Mouse (Mus musculus) forebrain, embryonic 15.5 days (tissue): ENCODE data around the gene Mlec. TPM values are rescaled to one million over a fixed set of nuclear protein-coding genes. Genes with fewer than 3 reads are reported as not detected.
A peak's percentile ranks its signal among the peaks of the same experiment; 100 is the strongest.

Experiments
- ATAC-seq: fragments of 200-750 bp; cut with Nextera tagmentation; replicated peaks from 2 replicates; pipeline ENCODE4 v1.8.0; 2017; ENCODE audit warnings: mild to moderate bottlenecking, moderate TSS enrichment, moderate library complexity
- H3K27ac ChIP-seq: fragments of 300-500 bp; sonication (generic); replicated peaks from 2 replicates; pipeline ENCODE4 v1.5.1; 2015; ENCODE audit warnings: mild to moderate bottlenecking, inconsistent platforms
- H3K27me3 ChIP-seq: fragments of 300-500 bp; sonication (generic); 2 replicates; pipeline ENCODE4 v1.6.1; 2015; ENCODE audit warnings: inconsistent platforms
- H3K36me3 ChIP-seq: fragments of 300-500 bp; sonication (generic); 2 replicates; pipeline ENCODE4 v1.6.1; 2015; ENCODE audit warnings: mild to moderate bottlenecking, inconsistent platforms
- H3K4me1 ChIP-seq: fragments of 300-500 bp; sonication (generic); 2 replicates; pipeline ENCODE4 v1.6.1; 2015; ENCODE audit warnings: inconsistent platforms
- H3K4me2 ChIP-seq: fragments of 300-500 bp; sonication (generic); replicated peaks from 2 replicates; pipeline ENCODE4 v1.6.1; 2015; ENCODE audit warnings: mild to moderate bottlenecking, inconsistent platforms
- H3K4me3 ChIP-seq: fragments of 300-500 bp; sonication (generic); 2 replicates; pipeline ENCODE4 v1.5.1; 2015; ENCODE audit warnings: mild to moderate bottlenecking, inconsistent platforms
- H3K9ac ChIP-seq: fragments of 300-500 bp; sonication (generic); replicated peaks from 2 replicates; pipeline ENCODE4 v1.6.1; 2015; ENCODE audit warnings: mild to moderate bottlenecking, inconsistent platforms
- H3K9me3 ChIP-seq: fragments of 300-500 bp; sonication (generic); 2 replicates; pipeline ENCODE4 v1.6.1; 2016; ENCODE audit warnings: inconsistent platforms
- WGBS: fragments of 180-500 bp; shearing (Covaris S2); methylation state at CpG from one replicate; pipeline ENCODE4 v1.1.7; 2015; ENCODE audit warnings: mixed read lengths; 5-methylcytosine and 5-hydroxymethylcytosine counted together
- polyA plus RNA-seq: library from polyadenylated mRNA; unstranded; fragments of >200 nt; fragmentation: Nextera tagmentation; extraction: Ambion mirVana; gene quantifications from 2 replicates; pipeline ENCODE4 v1.2.1, GENCODE M21; 2015

Gene Mlec
- polyA plus RNA-seq, 1 experiment from 2014 or later = 22.7 TPM

DNA sequence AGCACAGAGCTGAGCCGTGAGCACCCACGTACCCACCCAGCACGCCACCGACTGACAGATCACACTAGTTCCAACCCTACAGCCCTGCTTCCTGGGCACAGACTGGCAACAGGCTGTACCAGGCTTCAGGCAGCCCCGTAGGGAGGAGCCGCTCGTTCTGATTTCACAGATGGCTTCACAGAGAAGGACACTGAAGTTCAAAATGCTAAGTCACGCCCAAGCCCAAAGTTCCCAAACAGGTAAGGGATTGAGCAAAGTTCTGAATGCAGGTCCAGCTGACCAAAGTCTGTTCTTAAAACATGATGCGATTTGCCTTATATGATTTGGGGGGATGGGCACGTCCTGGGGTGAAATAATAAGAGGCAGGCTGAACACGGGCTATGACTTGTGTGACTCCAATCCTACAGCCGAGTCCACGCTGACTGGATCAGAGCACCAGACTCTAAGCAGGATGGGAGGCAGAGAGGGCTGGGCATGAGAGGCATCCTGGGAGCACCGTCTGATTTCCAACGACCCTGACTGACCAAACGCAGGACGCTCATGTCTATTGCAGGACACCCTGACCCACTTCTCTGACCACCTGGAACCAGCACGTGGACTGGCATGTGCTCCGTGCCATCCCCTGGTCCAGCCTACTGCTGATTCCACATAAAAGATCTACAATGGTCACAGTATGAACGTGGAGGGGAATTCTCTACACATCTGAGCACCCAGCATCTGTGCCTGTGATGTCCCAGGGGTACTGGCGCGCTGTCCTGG is 30.4 kb downstream of the Mlec start:
- H3K4me3 ChIP-seq = no peak overlapping the region
- no peak overlapping the region for H3K9ac ChIP-seq
- no peak overlapping the region for H3K4me2 ChIP-seq
- no peaks in the 10 kb centered on the region for H3K27me3 ChIP-seq
- H3K9me3 ChIP-seq = no peaks in the 10 kb centered on the region
- 90% methylated on average over 22 of the region's 22 CpGs for WGBS
- no peak overlapping the region for H3K27ac ChIP-seq
- peaks cover 37% of the 10 kb centered on the region for H3K36me3 ChIP-seq
- peaks cover 15% of the 10 kb centered on the region for H3K4me1 ChIP-seq
- ATAC-seq = no peak

DNA sequence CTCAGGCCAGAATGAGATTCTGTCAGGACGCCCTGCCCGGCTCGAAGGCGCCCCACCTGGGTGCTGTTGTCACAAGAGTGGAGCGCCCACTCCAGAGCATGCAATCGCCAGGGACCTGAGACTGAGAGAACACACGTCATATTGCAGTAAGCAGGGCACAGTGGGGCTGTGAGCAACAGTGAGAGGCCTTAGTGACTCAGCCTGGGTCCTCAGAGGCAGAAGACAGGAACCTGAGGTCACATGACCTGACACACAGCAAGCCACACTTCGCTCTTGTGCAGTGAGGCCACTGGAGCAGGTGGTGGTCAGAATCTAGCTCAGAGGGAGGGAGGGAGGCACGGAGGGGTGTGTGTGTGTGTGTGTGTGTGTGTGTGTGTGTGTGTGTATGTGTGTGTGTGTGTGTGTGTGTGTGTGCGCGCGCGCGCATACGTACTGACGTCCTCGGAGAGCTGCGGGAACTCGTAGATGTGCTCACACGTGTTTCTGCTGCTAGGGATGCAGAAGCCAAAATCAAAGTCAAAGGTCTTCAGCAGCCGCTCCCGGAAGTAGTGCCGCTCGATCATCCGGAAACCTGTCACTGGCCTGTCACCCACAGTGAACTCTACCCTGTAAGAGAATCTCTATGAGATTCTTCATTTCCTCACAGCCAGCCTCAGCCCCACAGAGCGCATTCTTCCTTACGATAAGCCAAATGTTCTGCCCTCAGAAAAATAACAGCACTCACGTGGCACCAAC is 31.2 kb downstream of the Mlec start:
- H3K27me3 ChIP-seq = no peaks in the 10 kb centered on the region
- peaks cover 11% of the 10 kb centered on the region for H3K4me1 ChIP-seq
- H3K4me3 ChIP-seq = no peak overlapping the region
- H3K9me3 ChIP-seq = no peaks in the 10 kb centered on the region
- no peak overlapping the region for H3K4me2 ChIP-seq
- WGBS = 92% methylated on average over 27 of the region's 28 CpGs
- no peak for ATAC-seq
- H3K36me3 ChIP-seq = peaks cover 37% of the 10 kb centered on the region
- no peak overlapping the region for H3K27ac ChIP-seq
- no peak overlapping the region for H3K9ac ChIP-seq

DNA sequence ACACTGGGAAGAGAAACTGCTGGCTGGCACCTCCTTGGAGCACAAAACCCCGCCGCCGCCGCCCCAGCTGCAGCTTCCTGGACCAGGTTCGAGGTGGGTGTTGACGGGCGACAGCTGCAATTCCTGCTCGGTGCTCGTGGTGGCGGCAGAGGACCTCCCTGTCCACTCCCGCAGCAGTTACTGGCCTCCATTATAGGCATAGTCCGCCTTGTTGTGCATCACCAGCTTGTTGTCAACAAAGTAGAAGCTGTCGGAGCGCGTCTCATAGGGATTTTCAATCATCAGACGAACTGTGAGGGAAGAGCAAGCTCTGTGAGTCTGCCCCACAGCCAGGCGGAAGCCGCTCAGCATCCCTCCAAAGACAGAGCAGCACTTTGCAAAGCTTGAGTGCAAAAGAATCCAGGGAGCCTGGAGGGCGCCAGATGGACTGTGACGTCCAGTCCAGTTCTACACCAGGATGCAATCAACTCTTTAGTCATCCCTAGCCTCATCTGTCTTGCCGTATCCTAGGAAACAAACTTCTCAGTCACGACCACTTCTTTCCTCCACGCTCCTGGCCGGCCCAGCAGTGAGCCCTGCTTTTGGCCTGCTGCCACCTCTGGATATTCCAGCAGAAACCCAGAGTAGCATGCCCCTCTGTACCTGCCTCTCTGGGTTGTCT is 32.6 kb downstream of the Mlec start:
- Histone ChIP-seq H3K9ac (no peak overlapping the region), H3K4me2 (no peak overlapping the region), H3K27me3 (no peaks in the 10 kb centered on the region), H3K27ac (peak overlapping the region; percentile 62), H3K4me3 (no peak overlapping the region), H3K36me3 (peaks cover 35% of the 10 kb centered on the region), H3K9me3 (no peaks in the 10 kb centered on the region), H3K4me1 (peaks cover 11% of the 10 kb centered on the region)
- WGBS = 17% methylated on average over 24 of the region's 24 CpGs
- peak; percentile 77 for ATAC-seq

DNA sequence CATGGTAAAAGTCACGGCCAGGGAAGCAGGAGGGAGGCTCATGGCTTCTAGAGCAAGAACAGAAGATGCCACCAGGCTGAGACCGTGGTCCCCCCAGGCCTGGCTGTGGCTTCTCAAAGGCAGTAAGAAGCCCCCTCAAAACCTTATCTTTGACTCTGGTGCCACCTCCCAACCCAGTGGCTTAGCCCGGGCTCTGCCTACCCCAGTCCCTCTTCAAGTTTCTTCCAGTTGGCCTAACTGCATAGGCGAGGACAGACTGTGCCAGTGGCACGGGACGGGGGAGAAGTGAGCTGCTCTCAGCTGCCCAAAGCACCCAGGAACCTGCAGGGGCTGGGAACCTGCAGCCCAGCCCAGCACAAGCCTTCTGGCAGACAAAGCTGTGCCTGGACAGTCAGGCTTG is 33.3 kb downstream of the Mlec start:
- peak overlapping the region; percentile 62; the same call in 1 of the 2 replicates for H3K27ac ChIP-seq

GRCm38 (mm10) chr5:115120978-115121377 is 37.0 kb downstream of the Mlec start:
- Histone ChIP-seq H3K36me3 (peaks cover 6% of the 10 kb centered on the region), H3K4me3 (no peak overlapping the region), H3K9me3 (no peaks in the 10 kb centered on the region), H3K9ac (no peak overlapping the region), H3K27me3 (no peaks in the 10 kb centered on the region), H3K4me1 (peaks cover 20% of the 10 kb centered on the region), H3K27ac (no peak overlapping the region), H3K4me2 (no peak overlapping the region)
- ATAC-seq = no peak
- 57% methylated on average over 5 of the region's 5 CpGs for whole genome bisulfite sequencing

More for the DNA sequence above, 33.3 kb downstream of the Mlec start:
- peaks cover 32% of the 10 kb centered on the region for H3K36me3 ChIP-seq
- peaks cover 11% of the 10 kb centered on the region for H3K4me1 ChIP-seq
- 98% methylated on average over 6 of the region's 6 CpGs for WGBS
- H3K9ac ChIP-seq = no peak overlapping the region
- no peak overlapping the region for H3K4me2 ChIP-seq
- 0 out of 2 replicates have a peak, but pooled peaks have one; percentile 21 for ATAC-seq
- H3K4me3 ChIP-seq = no peak overlapping the region
- no peaks in the 10 kb centered on the region for H3K27me3 ChIP-seq
- H3K9me3 ChIP-seq = no peaks in the 10 kb centered on the region

- H3K27ac ChIP-seq = 0 out of 2 replicates have a peak within 1 kb of the TSS, but pooled peaks have one; percentile 29
- ATAC-seq = peak; percentile 84
- WGBS = under 1% methylated on average over 39 of the region's 39 CpGs
Observed at GRCm38 (mm10) chr5:115118961-115119570, 38.9 kb downstream of the Mlec start, which contains the start of gene Acads. Gene Acads (minus strand): TSS chr5:115119346.

DNA sequence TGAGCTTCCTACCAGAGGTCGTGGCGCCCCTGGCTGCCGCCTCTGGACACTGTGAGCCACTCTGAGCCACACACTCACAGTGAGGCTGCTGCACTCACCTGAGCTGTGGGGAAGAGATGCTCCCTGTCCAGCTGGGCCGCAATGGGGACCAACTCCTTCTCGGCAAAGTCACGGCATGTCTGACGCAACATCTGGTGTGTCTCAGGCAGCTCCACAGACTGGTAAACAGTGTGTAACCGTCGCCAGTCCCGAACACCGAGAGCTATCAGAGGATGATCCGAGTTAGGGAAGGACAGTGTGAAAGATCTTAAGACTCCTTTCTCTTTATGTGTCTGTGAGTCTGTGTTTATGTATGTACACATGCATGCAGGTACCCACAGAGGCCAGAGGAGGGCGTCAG is 40.5 kb downstream of the Mlec start:
- no peak for ATAC-seq
- Histone ChIP-seq H3K27ac (no peak overlapping the region), H3K4me3 (no peak overlapping the region), H3K27me3 (no peaks in the 10 kb centered on the region), H3K9me3 (no peaks in the 10 kb centered on the region), H3K4me1 (peaks cover 10% of the 10 kb centered on the region), H3K9ac (no peak overlapping the region), H3K4me2 (no peak overlapping the region), H3K36me3 (no peaks in the 10 kb centered on the region)
- 91% methylated on average over 13 of the region's 13 CpGs for WGBS

More at GRCm38 (mm10) chr5:115118961-115119570, 38.9 kb downstream of the Mlec start, which contains the start of gene Acads:
- H3K9me3 ChIP-seq = no peaks in the 10 kb centered on the region
- H3K4me1 ChIP-seq = peaks cover 10% of the 10 kb centered on the region
- H3K36me3 ChIP-seq = peaks cover 6% of the 10 kb centered on the region
- H3K27me3 ChIP-seq = no peaks in the 10 kb centered on the region
- H3K4me2 ChIP-seq = peak within 1 kb of the TSS; percentile 85
- H3K9ac ChIP-seq = peak within 1 kb of the TSS; percentile 70
- H3K4me3 ChIP-seq = peak within 1 kb of the TSS; percentile 69

GRCm38 (mm10) chr5:115116426-115116825 is 41.6 kb downstream of the Mlec start:
- 92% methylated on average over 3 of the region's 3 CpGs for WGBS
- Histone ChIP-seq H3K4me2 (no peak overlapping the region), H3K27me3 (no peaks in the 10 kb centered on the region), H3K9me3 (no peaks in the 10 kb centered on the region), H3K27ac (no peak overlapping the region), H3K9ac (no peak overlapping the region), H3K36me3 (no peaks in the 10 kb centered on the region), H3K4me1 (peaks cover 10% of the 10 kb centered on the region), H3K4me3 (no peak overlapping the region)
- no peak for ATAC-seq

GRCm38 (mm10) chr5:115114501-115114900 is 43.5 kb downstream of the Mlec start:
- no peaks in the 10 kb centered on the region for H3K9me3 ChIP-seq
- 97% methylated on average over 8 of the region's 8 CpGs for WGBS
- no peak overlapping the region for H3K4me2 ChIP-seq
- peaks cover 9% of the 10 kb centered on the region for H3K4me1 ChIP-seq
- H3K27me3 ChIP-seq = no peaks in the 10 kb centered on the region
- ATAC-seq = no peak
- H3K36me3 ChIP-seq = no peaks in the 10 kb centered on the region
- H3K27ac ChIP-seq = no peak overlapping the region
- no peak overlapping the region for H3K4me3 ChIP-seq
- H3K9ac ChIP-seq = no peak overlapping the region

GRCm38 (mm10) chr5:115113244-115113643 is 44.7 kb downstream of the Mlec start:
- Histone ChIP-seq H3K27me3 (no peaks in the 10 kb centered on the region), H3K36me3 (no peaks in the 10 kb centered on the region), H3K9ac (no peak overlapping the region), H3K4me3 (no peak overlapping the region), H3K4me2 (no peak overlapping the region), H3K4me1 (no peaks in the 10 kb centered on the region), H3K9me3 (no peaks in the 10 kb centered on the region), H3K27ac (no peak overlapping the region)
- no peak for ATAC-seq
- 96% methylated on average over 12 of the region's 12 CpGs for WGBS

DNA sequence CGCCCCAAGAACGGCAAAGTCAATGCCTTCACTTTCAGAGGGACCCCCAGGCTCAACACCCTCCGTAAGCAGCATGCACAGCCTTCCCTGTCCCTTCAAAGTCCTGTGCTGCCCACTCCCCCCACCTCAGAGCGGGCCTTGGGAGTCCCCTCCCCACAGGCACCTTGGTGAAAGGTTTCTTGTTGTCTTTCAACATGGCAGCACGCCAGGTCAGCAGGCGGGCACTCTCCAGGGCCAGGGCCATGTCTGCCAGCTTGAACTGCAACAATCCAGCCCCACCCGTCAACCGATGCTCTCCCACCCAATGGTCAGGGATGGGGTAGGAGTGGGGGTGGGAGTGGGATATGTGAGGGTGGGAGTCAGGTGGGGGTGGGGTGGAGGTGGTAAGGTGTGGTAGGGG is 46.8 kb downstream of the Mlec start:
- Histone ChIP-seq H3K9ac (no peak overlapping the region), H3K9me3 (no peaks in the 10 kb centered on the region), H3K36me3 (no peaks in the 10 kb centered on the region), H3K27ac (no peak overlapping the region), H3K4me2 (no peak overlapping the region), H3K4me3 (no peak overlapping the region), H3K27me3 (no peaks in the 10 kb centered on the region), H3K4me1 (no peaks in the 10 kb centered on the region)
- ATAC-seq = no peak
- 79% methylated on average over 8 of the region's 8 CpGs for WGBS
